Mouse (Mus musculus) cerebellum, postnatal 36 days (tissue): Measurements from ENCODE around the gene Gm6040.

ENCODE experiments used
- DNase-seq, 2 experiments: peaks; one replicate each; pipeline ENCODE4 v3.0.0; 2021 to 2022; ENCODE audit warnings: mixed read lengths in 2 of 2

Gm6040 gene

GRCm38 (mm10) chr8:20921971-20922370 is at the start of gene Gm6040:
Gene Gm6040 (minus strand): TSS chr8:20922071.
- DNase-seq: no peak

GRCm38 (mm10) chr8:20964531-20964930 is 42.7 kb upstream of the Gm6040 start:
- DNase-seq: no peak

GRCm38 (mm10) chr8:20944610-20945009 is 22.7 kb upstream of the Gm6040 start, which contains the start of gene AY761185:
Gene AY761185 (minus strand): TSS chr8:20944710.
- DNase-seq: no peak

GRCm38 (mm10) chr8:20912288-20912687 is 9.6 kb downstream of the Gm6040 start:
- DNase-seq: no peak

GRCm38 (mm10) chr8:20908256-20908655 is 13.6 kb downstream of the Gm6040 start:
- DNase-seq: no peak

- no peak for DNase-seq
Observed at GRCm38 (mm10) chr8:20907119-20907518, 14.8 kb downstream of the Gm6040 start.

- no peak for DNase-seq
Observed at GRCm38 (mm10) chr8:20902527-20902926, 19.3 kb downstream of the Gm6040 start, which contains the start of gene Gm15056. Gene Gm15056 (minus strand): TSS chr8:20902627.

- DNase-seq: no peak
Observed at GRCm38 (mm10) chr8:20892369-20892768, 29.5 kb downstream of the Gm6040 start, which contains the start of gene Defb33. Gene Defb33 (plus strand): TSS chr8:20892669.

GRCm38 (mm10) chr8:20874608-20875007 is 47.3 kb downstream of the Gm6040 start:
- DNase-seq: no peak
